Mouse (Mus musculus): ENCODE results near the gene Psme2b.
"Not testable (repeated sequence)": the region's sequence is repeated elsewhere in the genome, so short reads cannot be mapped to it uniquely, and the experiment has no call there.

DNA sequence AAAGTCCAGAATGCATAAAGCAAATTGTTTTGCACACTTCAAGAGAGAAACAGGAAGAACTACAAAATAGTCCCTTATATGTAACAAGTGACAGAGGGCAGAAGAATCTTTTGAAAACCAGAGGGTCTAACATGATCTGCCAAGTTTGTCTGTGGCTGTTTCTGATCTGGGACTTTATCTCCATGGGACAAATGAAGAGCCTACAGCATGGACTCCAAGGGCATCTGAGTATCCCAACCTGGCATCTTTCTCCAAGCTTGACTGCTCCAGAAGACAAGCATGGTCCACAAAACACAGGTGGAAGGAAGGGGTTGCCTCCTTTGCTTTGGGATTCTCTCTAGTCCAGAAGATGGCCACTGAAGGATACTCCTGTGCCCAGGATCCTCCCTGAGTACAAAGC is 19.6 kb downstream of the Psme2b start:
- TF ChIP-seq MAFK (IDR thresholded peaks at IDR 0.05; ENCODE audit: insufficient read depth, low read depth, low read length); ZNF384 (IDR thresholded peaks at IDR 0.05; ENCODE audit: low read depth, low read length); CHD2 (IDR thresholded peaks at IDR 0.05; ENCODE audit: low read depth, low read length); HCFC1 (IDR thresholded peaks at IDR 0.05; ENCODE audit: borderline replicate concordance, insufficient read depth, low read length); ZC3H11A (IDR thresholded peaks at IDR 0.05; ENCODE audit: borderline replicate concordance, low read depth, low read length): not testable (repeated sequence)
